Mouse (Mus musculus): Measurements from ENCODE around the gene D630036H23Rik. TPM values are rescaled to one million over a fixed set of nuclear protein-coding genes. Genes with fewer than 3 reads are reported as not detected.

The D630036H23Rik gene
- polyA plus RNA-seq, 1 experiment from 2014 or later, result 2.1 TPM

DNA sequence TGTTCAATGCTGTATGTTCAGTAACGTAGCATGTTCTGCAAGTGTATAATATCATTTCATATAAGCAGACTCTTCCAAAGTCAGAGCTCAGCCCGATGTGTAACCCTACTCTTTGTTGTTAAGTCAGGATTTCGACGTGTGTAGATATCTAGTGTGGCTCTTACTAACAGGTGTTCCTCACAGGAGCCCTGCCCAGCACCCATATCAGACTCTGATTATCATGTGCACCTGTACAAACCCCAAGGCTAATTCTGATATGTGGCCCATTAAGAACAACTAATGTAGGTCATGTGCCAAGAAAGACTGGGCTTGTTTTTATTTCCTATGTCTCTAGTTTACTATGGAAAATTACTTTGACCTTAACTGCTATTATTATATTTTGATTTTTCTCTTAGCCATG lies 18.0 kb downstream of the D630036H23Rik start:
- 95% methylated on average over 4 of the region's 4 CpGs for WGBS
- H3K9me3 ChIP-seq, result no peaks in the 10 kb centered on the region
- no peaks in the 10 kb centered on the region for H3K4me1 ChIP-seq
- no peaks in the 10 kb centered on the region for H3K27me3 ChIP-seq (replicated peaks)
- ATAC-seq (replicated peaks), result no peak
- no peak overlapping the region for H3K4me3 ChIP-seq
- no peak overlapping the region for H3K27ac ChIP-seq
- H3K9ac ChIP-seq, result no peak overlapping the region
- H3K36me3 ChIP-seq (replicated peaks), result no peaks in the 10 kb centered on the region
- no peak overlapping the region for H3K4me2 ChIP-seq

DNA sequence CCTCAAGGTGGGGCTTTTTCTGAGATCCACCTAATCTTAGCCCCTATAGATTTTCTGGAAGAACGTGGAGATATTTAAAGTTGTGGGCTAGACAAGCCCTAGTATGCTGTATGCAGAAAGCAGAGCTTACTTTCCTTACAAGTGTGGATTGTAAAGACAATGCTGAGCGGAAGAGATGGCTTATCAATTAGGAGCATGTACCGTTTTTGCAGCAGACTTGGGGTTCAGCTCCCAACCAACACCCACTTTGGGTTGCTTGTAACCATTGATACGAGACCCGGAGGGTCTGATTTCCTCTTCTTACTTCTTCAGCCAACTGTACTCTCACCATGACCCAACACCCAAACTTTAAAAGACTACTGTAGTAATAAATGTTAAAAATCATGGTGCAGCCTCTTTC lies 21.3 kb downstream of the D630036H23Rik start:
- Histone ChIP-seq H3K27me3 (replicated peaks) (no peaks in the 10 kb centered on the region), H3K9me3 (no peaks in the 10 kb centered on the region), H3K27ac (no peak overlapping the region), H3K9ac (no peak overlapping the region), H3K4me1 (no peaks in the 10 kb centered on the region), H3K4me2 (no peak overlapping the region), H3K36me3 (replicated peaks) (no peaks in the 10 kb centered on the region), H3K4me3 (no peak overlapping the region)
- ATAC-seq (replicated peaks), result no peak
- 95% methylated on average over 5 of the region's 5 CpGs for WGBS

DNA sequence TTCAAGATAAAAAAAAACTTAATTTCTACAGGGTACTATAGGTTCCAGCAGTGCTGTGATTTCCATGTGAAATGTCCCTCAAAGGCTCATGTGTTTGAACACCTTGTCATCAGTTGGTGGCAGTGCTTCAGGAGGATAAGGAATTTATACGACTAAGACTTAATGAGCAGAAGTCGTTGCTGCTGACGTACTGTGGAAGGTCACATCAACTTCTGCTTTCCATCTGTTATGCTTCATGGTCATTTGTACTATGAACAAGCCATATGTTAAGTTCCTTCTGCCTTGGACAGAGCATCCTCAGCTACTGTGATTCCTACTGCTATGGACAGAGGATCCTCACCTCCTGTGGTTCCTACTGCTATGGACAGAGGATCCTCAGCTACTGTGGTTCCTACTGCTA lies 21.9 kb downstream of the D630036H23Rik start:
- Histone ChIP-seq H3K4me2 (no peak overlapping the region), H3K27ac (no peak overlapping the region), H3K27me3 (replicated peaks) (no peaks in the 10 kb centered on the region), H3K9me3 (no peaks in the 10 kb centered on the region), H3K9ac (no peak overlapping the region), H3K36me3 (replicated peaks) (no peaks in the 10 kb centered on the region), H3K4me1 (no peaks in the 10 kb centered on the region), H3K4me3 (no peak overlapping the region)
- 92% methylated on average over 3 of the region's 3 CpGs for WGBS
- ATAC-seq (replicated peaks), result no peak

DNA sequence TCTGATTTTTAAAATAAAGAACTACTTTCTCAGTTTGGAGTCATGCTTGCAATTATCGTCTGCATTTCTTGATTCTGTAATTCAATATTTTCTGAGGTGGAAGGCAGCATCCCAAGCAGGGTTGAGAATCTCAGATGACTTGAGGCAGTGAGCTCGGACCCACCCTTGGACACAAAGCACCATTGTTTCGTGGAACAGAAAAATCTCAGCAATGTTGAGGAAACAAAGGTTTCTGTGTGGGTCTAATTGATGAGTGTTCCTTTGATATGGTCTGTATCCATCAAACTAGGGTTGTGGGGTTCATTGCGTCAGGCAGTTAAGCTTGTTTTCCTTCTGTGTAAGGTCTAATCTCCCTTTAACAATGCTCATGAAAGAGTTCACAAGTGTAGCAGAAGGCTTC lies 37.9 kb downstream of the D630036H23Rik start:
- Histone ChIP-seq H3K27ac (no peak overlapping the region), H3K36me3 (replicated peaks) (no peaks in the 10 kb centered on the region), H3K9me3 (no peaks in the 10 kb centered on the region), H3K4me2 (no peak overlapping the region), H3K27me3 (replicated peaks) (no peaks in the 10 kb centered on the region), H3K9ac (no peak overlapping the region), H3K4me3 (no peak overlapping the region), H3K4me1 (no peaks in the 10 kb centered on the region)
- ATAC-seq (replicated peaks), result no peak
- WGBS, result 70% methylated on average over 4 of the region's 4 CpGs

DNA sequence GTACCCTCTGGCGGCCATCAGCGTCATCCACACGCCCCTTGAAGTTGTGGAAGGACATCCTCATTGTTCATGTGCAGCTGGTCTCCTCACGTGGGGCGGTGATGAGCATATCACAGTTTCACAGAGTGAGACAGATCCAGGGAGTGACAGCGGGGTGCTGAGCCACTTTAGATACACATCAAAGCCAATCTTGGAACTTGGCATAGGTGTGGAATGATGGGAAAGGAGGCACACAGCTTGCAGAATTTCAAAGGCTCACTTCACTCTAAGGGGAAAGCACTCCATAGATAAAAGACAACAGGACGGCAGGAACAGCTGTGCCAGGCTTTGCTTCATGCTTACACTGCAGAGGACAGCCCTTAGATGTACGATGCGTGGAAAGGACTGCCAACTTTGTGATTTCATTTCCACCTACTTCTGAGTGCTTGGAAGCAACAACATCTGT lies 48.1 kb downstream of the D630036H23Rik start:
- H3K4me1 ChIP-seq, result no peaks in the 10 kb centered on the region
- H3K27me3 ChIP-seq (replicated peaks), result no peaks in the 10 kb centered on the region
- no peaks in the 10 kb centered on the region for H3K9me3 ChIP-seq
- no peaks in the 10 kb centered on the region for H3K36me3 ChIP-seq (replicated peaks)
- H3K27ac ChIP-seq, result no peak overlapping the region
- WGBS, result 72% methylated on average over 9 of the region's 9 CpGs
- H3K4me2 ChIP-seq, result no peak overlapping the region
- H3K4me3 ChIP-seq, result no peak overlapping the region
- H3K9ac ChIP-seq, result no peak overlapping the region
- peak; percentile 87 for ATAC-seq (replicated peaks)

DNA sequence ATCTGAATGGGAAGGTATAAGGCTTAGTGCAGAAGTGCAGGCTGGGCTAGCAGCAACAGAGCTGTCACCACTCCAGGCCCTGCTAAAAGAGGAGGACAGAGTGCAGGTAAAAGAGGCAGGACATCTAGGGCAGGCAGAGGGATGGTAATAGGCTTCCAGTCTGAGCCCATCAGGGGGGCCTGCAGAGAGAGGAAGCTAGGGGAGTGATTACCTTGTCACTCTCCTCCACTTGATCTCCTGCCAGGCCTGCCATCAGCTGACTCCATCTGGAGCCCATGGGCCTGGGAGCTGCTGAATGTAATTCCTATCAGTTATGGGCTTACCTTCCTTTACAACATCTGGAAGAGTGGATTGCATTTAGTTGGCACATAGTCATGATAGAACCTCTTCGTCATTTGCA lies 49.3 kb downstream of the D630036H23Rik start:
- H3K36me3 ChIP-seq (replicated peaks), result no peaks in the 10 kb centered on the region
- no peak overlapping the region for H3K9ac ChIP-seq
- H3K27ac ChIP-seq, result no peak overlapping the region
- 89% methylated on average over 1 of the region's 1 CpGs for WGBS
- no peaks in the 10 kb centered on the region for H3K9me3 ChIP-seq
- no peak overlapping the region for H3K4me2 ChIP-seq
- peak; percentile 48; the same call in 1 of the 2 replicates for ATAC-seq (replicated peaks)
- no peaks in the 10 kb centered on the region for H3K27me3 ChIP-seq (replicated peaks)
- H3K4me1 ChIP-seq, result no peaks in the 10 kb centered on the region
- no peak overlapping the region for H3K4me3 ChIP-seq

Other genes with a start within 250 kb of the D630036H23Rik start
- 67.8 and 77.3 TPM in 2 replicates for gene Ankmy2, start 225.1 kb downstream of the D630036H23Rik start, polyA plus RNA-seq (2015; fragmentation: Nextera tagmentation; extraction: Ambion mirVana)
- gene Bzw2, start 224.1 kb downstream of the D630036H23Rik start, polyA plus RNA-seq (2015; fragmentation: Nextera tagmentation; extraction: Ambion mirVana), result 373 and 395 TPM in 2 replicates
- 0.43 TPM in 1 of 2 replicates, not detected in the other for gene Lrrc72, start 128.8 kb downstream of the D630036H23Rik start, polyA plus RNA-seq (2015; fragmentation: Nextera tagmentation; extraction: Ambion mirVana)
- gene Sostdc1, start 68.0 kb downstream of the D630036H23Rik start, polyA plus RNA-seq (2015; fragmentation: Nextera tagmentation; extraction: Ambion mirVana), result 6.8 and 8.1 TPM in 2 replicates
- 11.4 and 12.9 TPM in 2 replicates for gene Ispd, start 731 bp downstream of the D630036H23Rik start, polyA plus RNA-seq (2015; fragmentation: Nextera tagmentation; extraction: Ambion mirVana)

All from midbrain, embryonic 15.5 days (tissue).